Mouse (Mus musculus): ENCODE results near the gene Zdhhc14.

Zdhhc14 gene

GRCm38 (mm10) chr17:5504969-5505368 lies 12.6 kb downstream of the Zdhhc14 start:
- DNase-seq (ENCODE audit: low spot score in 2 of 2), result no peak

- peak in 1 of 2 experiments; percentile 38 for DNase-seq (ENCODE audit: low spot score in 2 of 2)
These were observed 14.2 kb downstream of the Zdhhc14 start for GRCm38 (mm10) chr17:5506553-5506952.

GRCm38 (mm10) chr17:5506988-5507387 lies 14.6 kb downstream of the Zdhhc14 start:
- DNase-seq (ENCODE audit: low spot score in 2 of 2), result no peak

- no peak for DNase-seq (ENCODE audit: low spot score in 2 of 2)
These were observed 15.7 kb downstream of the Zdhhc14 start for GRCm38 (mm10) chr17:5508030-5508429.

- DNase-seq (ENCODE audit: low spot score in 2 of 2), result peak in 1 of 2 experiments; percentile 12
These were observed 18.2 kb downstream of the Zdhhc14 start for GRCm38 (mm10) chr17:5510564-5510963.

GRCm38 (mm10) chr17:5511724-5512123 lies 19.4 kb downstream of the Zdhhc14 start:
- no peak for DNase-seq (ENCODE audit: low spot score in 2 of 2)

GRCm38 (mm10) chr17:5519466-5519865 lies 27.1 kb downstream of the Zdhhc14 start:
- no peak for DNase-seq (ENCODE audit: low spot score in 2 of 2)

- DNase-seq (ENCODE audit: low spot score in 2 of 2), result no peak
These were observed 27.7 kb downstream of the Zdhhc14 start for GRCm38 (mm10) chr17:5519910-5520592.

- DNase-seq (ENCODE audit: low spot score in 2 of 2), result no peak
These were observed 29.2 kb downstream of the Zdhhc14 start for GRCm38 (mm10) chr17:5521532-5521931.

GRCm38 (mm10) chr17:5529552-5529951 lies 37.2 kb downstream of the Zdhhc14 start:
- DNase-seq (ENCODE audit: low spot score in 2 of 2), result no peak

GRCm38 (mm10) chr17:5532816-5533215 lies 40.5 kb downstream of the Zdhhc14 start:
- DNase-seq (ENCODE audit: low spot score in 2 of 2), result no peak

- DNase-seq (ENCODE audit: low spot score in 2 of 2), result no peak
These were observed 43.0 kb downstream of the Zdhhc14 start for GRCm38 (mm10) chr17:5535357-5535756.

GRCm38 (mm10) chr17:5536259-5537094 lies 44.1 kb downstream of the Zdhhc14 start:
- no peak for DNase-seq (ENCODE audit: low spot score in 2 of 2)

- no peak for DNase-seq (ENCODE audit: low spot score in 2 of 2)
These were observed 44.8 kb downstream of the Zdhhc14 start for GRCm38 (mm10) chr17:5537095-5537575.

- DNase-seq (ENCODE audit: low spot score in 2 of 2), result no peak
These were observed 49.8 kb downstream of the Zdhhc14 start for GRCm38 (mm10) chr17:5542177-5542576.

- no peak for DNase-seq (ENCODE audit: low spot score in 2 of 2)
These were observed 51.7 kb downstream of the Zdhhc14 start for GRCm38 (mm10) chr17:5544065-5544464.

GRCm38 (mm10) chr17:5545065-5545464 lies 52.7 kb downstream of the Zdhhc14 start:
- no peak for DNase-seq (ENCODE audit: low spot score in 2 of 2)

GRCm38 (mm10) chr17:5548546-5548945 lies 56.2 kb downstream of the Zdhhc14 start:
- no peak for DNase-seq (ENCODE audit: low spot score in 2 of 2)

GRCm38 (mm10) chr17:5549460-5549859 lies 57.1 kb downstream of the Zdhhc14 start:
- DNase-seq (ENCODE audit: low spot score in 2 of 2), result no peak

- no peak for DNase-seq (ENCODE audit: low spot score in 2 of 2)
These were observed 58.1 kb downstream of the Zdhhc14 start for GRCm38 (mm10) chr17:5550444-5550843.

- no peak for DNase-seq (ENCODE audit: low spot score in 2 of 2)
These were observed 58.8 kb downstream of the Zdhhc14 start for GRCm38 (mm10) chr17:5551136-5551535.

- DNase-seq (ENCODE audit: low spot score in 2 of 2), result no peak
These were observed 59.8 kb downstream of the Zdhhc14 start for GRCm38 (mm10) chr17:5552036-5552760.

All from cerebellum, postnatal 4 days (tissue).